Mouse (Mus musculus) spleen, adult 2 months (tissue): ENCODE measurements around the gene Chml.

Experiments
- CTCF ChIP-seq: fragments of 200-500 bp; IDR thresholded peaks from 2 replicates; pipeline ENCODE4 v1.5.1; 2011; ENCODE audit warnings: mild to moderate bottlenecking, inconsistent platforms; ENCODE audit not compliant: insufficient read depth, insufficient read length, insufficient replicate concordance; ENCODE audit errors: extremely low read depth
- POLR2A ChIP-seq: fragments of 200-500 bp; IDR thresholded peaks from 2 replicates; pipeline ENCODE4 v1.6.1; 2011; ENCODE audit warnings: low read depth, low read length, inconsistent platforms

DNA sequence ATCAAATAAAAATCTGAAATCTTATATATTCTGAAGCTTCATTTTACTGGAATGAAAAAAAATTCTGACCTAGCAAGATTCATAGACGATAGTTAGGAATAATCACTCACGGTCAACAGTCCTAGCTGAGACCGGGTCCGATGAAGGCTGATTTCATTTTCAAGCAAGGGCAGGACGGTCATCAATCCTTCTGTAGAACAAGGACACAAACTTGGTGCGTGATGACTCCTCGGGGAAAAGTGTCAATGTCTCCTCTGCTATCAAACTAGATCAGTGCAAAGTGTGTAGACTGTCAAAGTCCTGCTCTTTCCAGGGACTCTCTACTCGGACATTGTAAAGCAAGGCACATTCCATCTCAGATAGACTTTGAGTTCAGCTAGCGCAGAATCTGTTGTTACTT, 24.1 kb upstream of the Chml start:
- TF ChIP-seq POLR2A (no peak), CTCF (no peak)
